Mouse (Mus musculus): Measurements from ENCODE around the gene Olfm2.

DNA sequence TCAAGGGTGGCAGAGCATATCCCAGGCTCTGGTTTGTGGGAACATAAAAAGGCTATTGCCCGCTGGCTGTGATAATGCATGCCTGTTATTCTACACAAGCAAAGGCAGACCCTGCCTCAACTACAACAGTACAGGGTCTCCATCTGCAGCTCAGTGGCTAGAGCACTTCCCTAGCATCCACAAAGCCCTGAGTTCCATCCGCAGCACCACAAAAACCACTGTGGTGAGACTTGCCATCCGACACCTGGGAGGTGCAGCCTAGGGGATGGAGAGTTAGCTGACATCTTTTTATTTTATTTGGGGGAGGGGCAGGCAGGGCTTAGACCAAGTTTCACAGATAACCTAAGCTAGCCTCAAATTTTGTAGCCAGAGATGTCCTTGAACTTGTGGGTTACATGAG, 15.2 kb upstream of the Olfm2 start:
- TF ChIP-seq POLR2A (IDR thresholded peaks at IDR 0.05; ENCODE audit: control insufficient read depth, extremely low read depth, insufficient read depth, low read length, poor library complexity) = no peak
- TF ChIP-seq CTCF (IDR thresholded peaks at IDR 0.05; ENCODE audit: borderline replicate concordance, control insufficient read depth, extremely low read depth, insufficient read depth, low read length, poor library complexity) = no peak

All from thymus, adult 2 months (tissue).